Mouse (Mus musculus): ENCODE measurements around the gene Olfr545. TPM values are rescaled to one million over a fixed set of nuclear protein-coding genes. Genes with fewer than 3 reads are reported as not detected.

Olfr545 gene
- not detected in 2 replicates for polyA plus RNA-seq (2015; fragmentation: Nextera tagmentation; extraction: Ambion mirVana)

DNA sequence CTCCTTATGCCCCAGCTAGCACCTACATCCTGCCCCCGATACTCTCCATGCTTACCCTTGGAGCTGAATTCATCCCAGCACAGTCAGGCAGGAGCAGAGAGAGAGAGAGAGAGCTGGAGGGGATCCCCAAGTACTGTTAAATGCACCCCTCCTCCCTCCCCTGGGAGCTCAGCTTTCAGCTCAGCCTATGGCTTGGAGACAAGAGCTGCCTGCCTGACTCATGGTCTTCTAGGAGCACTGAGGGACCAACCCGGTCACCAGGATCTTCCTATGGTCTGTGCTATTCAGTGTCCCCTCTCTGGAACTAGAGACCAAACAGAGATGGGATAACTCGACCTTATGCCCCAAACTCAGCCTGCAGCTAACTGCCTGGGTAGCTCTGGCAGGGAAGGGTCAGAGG, at the start of gene Olfr545:
Olfr545 (minus strand) TSS at position 101 of the 400 bp plus-strand sequence.

DNA sequence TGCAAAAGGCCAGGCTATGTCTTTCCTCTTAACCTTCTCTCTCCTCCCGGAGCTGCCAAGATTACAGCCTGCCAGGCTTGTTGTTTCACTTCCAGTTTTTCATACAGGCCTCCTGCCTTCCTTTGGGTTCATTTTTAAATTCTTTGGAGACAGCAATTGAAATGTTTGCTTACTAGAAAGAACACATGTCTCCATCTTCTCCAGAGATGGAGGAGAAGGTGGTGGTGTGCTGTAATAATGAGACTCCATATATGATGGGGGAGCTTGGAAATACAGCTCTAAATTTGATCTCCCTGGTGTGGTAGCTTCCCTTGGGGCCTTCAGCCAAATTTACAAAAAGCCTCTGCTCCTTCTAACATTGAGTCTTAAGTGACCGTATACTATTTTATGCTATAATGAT, 41.2 kb upstream of the Olfr545 start, which contains the start of gene Olfr548-ps1:
Olfr548-ps1 (plus strand) TSS at position 301 of the 400 bp plus-strand sequence.

DNA sequence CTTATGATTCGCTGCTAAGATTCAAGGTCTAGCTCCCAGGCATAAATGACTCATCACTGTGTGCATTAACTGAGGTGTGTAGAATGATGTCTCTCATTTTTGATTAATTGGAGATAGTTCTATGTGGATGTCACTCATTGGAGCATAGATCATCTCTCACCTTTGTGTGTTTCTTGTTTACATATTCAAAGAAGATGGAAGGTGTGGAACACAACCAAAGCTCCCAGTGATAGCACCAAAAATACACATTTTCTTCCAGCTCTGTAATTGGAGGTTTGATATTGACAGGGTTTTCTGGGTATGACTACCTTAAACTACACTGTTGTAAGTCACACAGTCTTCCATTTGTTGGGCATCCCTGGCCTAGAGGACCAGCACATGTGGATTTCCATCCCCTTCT, 35.1 kb upstream of the Olfr545 start, which contains the start of gene Olfr547:
Olfr547 (plus strand) TSS at position 301 of the 400 bp plus-strand sequence.

DNA sequence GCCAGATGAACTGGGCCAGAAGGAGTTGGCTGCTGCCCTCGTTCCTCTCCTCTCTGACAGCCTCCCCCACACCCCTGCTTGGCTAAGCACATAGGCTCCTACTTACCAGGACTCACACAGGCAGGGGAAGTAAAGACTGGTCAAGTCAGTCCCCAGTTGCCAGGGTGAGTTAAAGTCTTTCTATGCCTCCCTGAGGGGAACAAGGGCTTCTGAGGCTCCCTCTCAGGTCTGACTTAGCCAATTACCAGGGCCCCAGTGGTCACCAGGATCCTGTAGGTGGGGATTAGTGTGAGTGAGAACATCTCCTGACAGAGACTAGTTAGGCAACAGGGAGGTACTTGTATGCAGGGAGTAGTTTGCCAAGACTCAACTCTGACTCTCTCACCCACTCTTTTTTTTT, 11.2 kb downstream of the Olfr545 start, which contains the start of gene Olfr544:
Olfr544 (minus strand) TSS at position 153 of the 400 bp plus-strand sequence.

GRCm38 (mm10) chr7:102481579-102481978, 17.8 kb downstream of the Olfr545 start, which contains the start of gene Olfr543:
TSS of gene Olfr543 (minus strand) at chr7:102481679.

GRCm38 (mm10) chr7:102441657-102442391, 57.5 kb downstream of the Olfr545 start, which contains the start of gene Rrm1:
TSS of gene Rrm1 (plus strand) at chr7:102441695.

Other genes starting within 250 kb of the Olfr545 start
- 42.5 and 58.3 TPM in 2 replicates for gene Rhog, start 243.5 kb downstream of the Olfr545 start, polyA plus RNA-seq (2015; fragmentation: Nextera tagmentation; extraction: Ambion mirVana)
- 20.1 and 31.1 TPM in 2 replicates for gene Stim1, start 231.8 kb downstream of the Olfr545 start, polyA plus RNA-seq (2015; fragmentation: Nextera tagmentation; extraction: Ambion mirVana)
- 43.2 and 47.8 TPM in 2 replicates for gene Rrm1, start 57.9 kb downstream of the Olfr545 start, polyA plus RNA-seq (2015; fragmentation: Nextera tagmentation; extraction: Ambion mirVana)
- not detected in 2 replicates for gene Olfr543, start 17.9 kb downstream of the Olfr545 start, polyA plus RNA-seq (2015; fragmentation: Nextera tagmentation; extraction: Ambion mirVana)
- 0.08 TPM in 1 of 2 replicates, not detected in the other for gene Olfr544, start 11.3 kb downstream of the Olfr545 start, polyA plus RNA-seq (2015; fragmentation: Nextera tagmentation; extraction: Ambion mirVana)
- not detected in 2 replicates for gene Olfr547, start 35.2 kb upstream of the Olfr545 start, polyA plus RNA-seq (2015; fragmentation: Nextera tagmentation; extraction: Ambion mirVana)
- gene Olfr548-ps1, start 41.3 kb upstream of the Olfr545 start, polyA plus RNA-seq (2015; fragmentation: Nextera tagmentation; extraction: Ambion mirVana) = not detected in 2 replicates
- gene Olfr549, start 50.3 kb upstream of the Olfr545 start, polyA plus RNA-seq (2015; fragmentation: Nextera tagmentation; extraction: Ambion mirVana) = not detected in 2 replicates
- gene Trim21, start 65.9 kb upstream of the Olfr545 start, polyA plus RNA-seq (2015; fragmentation: Nextera tagmentation; extraction: Ambion mirVana) = 0.90 and 1.3 TPM in 2 replicates
- gene Olfr550, start 71.9 kb upstream of the Olfr545 start, polyA plus RNA-seq (2015; fragmentation: Nextera tagmentation; extraction: Ambion mirVana) = not detected in 2 replicates
- gene Olfr551, start 92.3 kb upstream of the Olfr545 start, polyA plus RNA-seq (2015; fragmentation: Nextera tagmentation; extraction: Ambion mirVana) = not detected in 2 replicates
- not detected in 2 replicates for gene Olfr552, start 98.2 kb upstream of the Olfr545 start, polyA plus RNA-seq (2015; fragmentation: Nextera tagmentation; extraction: Ambion mirVana)
- not detected in 2 replicates for gene Olfr553, start 118.6 kb upstream of the Olfr545 start, polyA plus RNA-seq (2015; fragmentation: Nextera tagmentation; extraction: Ambion mirVana)
- not detected in 2 replicates for gene Olfr554, start 138.9 kb upstream of the Olfr545 start, polyA plus RNA-seq (2015; fragmentation: Nextera tagmentation; extraction: Ambion mirVana)
- not detected in 2 replicates for gene Olfr555, start 159.2 kb upstream of the Olfr545 start, polyA plus RNA-seq (2015; fragmentation: Nextera tagmentation; extraction: Ambion mirVana)
- not detected in 2 replicates for gene Olfr556, start 165.3 kb upstream of the Olfr545 start, polyA plus RNA-seq (2015; fragmentation: Nextera tagmentation; extraction: Ambion mirVana)
- gene Trim68, start 187.8 kb upstream of the Olfr545 start, polyA plus RNA-seq (2015; fragmentation: Nextera tagmentation; extraction: Ambion mirVana) = 9.6 and 9.9 TPM in 2 replicates
- gene Olfr557, start 196.3 kb upstream of the Olfr545 start, polyA plus RNA-seq (2015; fragmentation: Nextera tagmentation; extraction: Ambion mirVana) = not detected in 2 replicates
- 0.25 and 0.54 TPM in 2 replicates for gene Olfr558, start 202.6 kb upstream of the Olfr545 start, polyA plus RNA-seq (2015; fragmentation: Nextera tagmentation; extraction: Ambion mirVana)
- not detected in 2 replicates for gene Olfr33, start 219.5 kb upstream of the Olfr545 start, polyA plus RNA-seq (2015; fragmentation: Nextera tagmentation; extraction: Ambion mirVana)
- not detected in 2 replicates for gene Olfr559, start 227.9 kb upstream of the Olfr545 start, polyA plus RNA-seq (2015; fragmentation: Nextera tagmentation; extraction: Ambion mirVana)